Mouse (Mus musculus) layer of hippocampus, postnatal 25 days (tissue): ENCODE measurements at regions not wholly inside any gene's neighbourhood (a gene's known extent, or its start where the extent isn't known, plus 50 kb on each side); places are given as distances from the start of the nearest gene placed in this dataset.
"Not testable (repeated sequence)": the region's sequence is repeated elsewhere in the genome, so short reads cannot be mapped to it uniquely, and the experiment has no call there.

ENCODE experiments used
- DNase-seq, 2 experiments: peaks; one replicate each; pipeline ENCODE4 v3.0.0; 2022; ENCODE audit warnings: mixed read lengths in 2 of 2, low spot score in 1 of 2; ENCODE audit errors: extremely low spot score in 1 of 2

DNA sequence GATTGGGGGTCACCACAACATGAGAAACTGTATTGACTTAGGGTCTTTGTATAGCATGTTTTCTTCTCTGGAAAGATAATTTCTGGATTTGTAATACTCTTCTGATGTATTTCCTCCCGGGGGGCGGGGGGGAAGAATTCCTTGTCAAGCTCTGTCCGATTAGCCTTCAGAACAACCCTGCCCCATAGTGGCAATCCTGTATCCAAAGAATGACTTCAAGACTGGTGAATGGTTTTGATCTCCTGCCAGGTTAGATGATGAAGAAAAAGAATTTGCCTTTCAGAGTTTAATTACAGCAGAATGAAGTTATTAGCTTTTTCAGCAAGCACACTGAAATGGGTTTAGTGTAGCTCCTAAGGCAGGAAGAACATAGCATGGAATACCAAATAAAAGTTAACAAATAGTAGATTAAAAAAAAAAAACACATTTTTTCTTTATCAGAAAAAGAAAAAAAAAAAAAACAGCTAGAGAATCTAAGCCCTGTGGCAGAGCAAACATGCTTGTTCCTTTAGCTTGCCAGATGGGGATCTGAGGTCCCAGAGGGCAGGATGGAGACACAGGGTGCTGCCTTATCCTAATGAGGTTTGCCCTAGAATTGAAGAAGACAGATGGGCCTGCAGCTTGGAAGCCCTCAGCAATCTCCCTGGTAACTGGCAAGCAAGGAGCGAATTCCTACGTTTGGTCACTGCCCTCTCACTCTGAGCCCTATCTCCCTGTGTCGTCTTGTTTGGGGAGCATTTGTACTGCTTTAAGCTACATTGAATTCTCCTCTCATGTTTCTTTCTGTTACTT, 280.9 kb upstream of the Gm9972 start:
- DNase-seq, result no peak

DNA sequence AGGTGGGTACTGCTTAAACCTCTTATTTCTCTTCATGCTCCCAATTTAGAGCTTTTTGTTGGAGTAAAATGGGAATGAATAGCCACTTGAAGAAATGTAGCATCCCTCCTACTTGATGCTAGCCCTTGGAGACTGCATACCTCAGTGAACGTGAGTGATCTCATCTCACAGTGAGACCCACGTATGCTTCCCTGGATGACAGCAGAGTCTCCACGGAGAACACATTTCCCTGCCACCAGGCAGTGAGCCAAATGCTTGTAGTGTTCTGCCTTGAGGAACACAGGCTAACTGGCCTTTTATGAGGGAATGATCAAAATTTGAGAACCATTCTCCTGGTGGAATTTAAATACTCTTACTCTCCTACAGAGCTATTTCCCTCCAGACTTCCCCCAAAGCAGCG, 280.1 kb upstream of the Gm9972 start:
- DNase-seq, result no peak

DNA sequence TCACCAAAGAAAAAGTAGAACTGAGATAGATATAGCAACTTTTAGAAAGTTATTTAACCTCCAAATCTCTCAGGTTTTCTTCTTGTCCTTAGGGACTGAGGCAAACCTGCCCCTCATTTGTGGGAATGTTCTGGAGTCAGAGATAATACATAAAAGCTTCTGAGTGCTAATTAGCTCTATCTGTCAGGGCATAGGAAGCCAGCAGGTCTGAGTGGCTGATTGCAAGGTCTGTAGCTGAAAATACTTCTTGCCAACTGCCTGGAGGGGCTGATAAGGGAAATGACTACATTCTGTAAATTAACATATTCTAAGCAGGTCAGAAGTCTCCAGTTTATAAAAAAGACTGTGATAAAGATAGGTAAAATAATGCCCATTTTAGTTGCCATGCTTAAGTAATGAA, 270.3 kb upstream of the Gm9972 start:
- DNase-seq, result no peak

DNA sequence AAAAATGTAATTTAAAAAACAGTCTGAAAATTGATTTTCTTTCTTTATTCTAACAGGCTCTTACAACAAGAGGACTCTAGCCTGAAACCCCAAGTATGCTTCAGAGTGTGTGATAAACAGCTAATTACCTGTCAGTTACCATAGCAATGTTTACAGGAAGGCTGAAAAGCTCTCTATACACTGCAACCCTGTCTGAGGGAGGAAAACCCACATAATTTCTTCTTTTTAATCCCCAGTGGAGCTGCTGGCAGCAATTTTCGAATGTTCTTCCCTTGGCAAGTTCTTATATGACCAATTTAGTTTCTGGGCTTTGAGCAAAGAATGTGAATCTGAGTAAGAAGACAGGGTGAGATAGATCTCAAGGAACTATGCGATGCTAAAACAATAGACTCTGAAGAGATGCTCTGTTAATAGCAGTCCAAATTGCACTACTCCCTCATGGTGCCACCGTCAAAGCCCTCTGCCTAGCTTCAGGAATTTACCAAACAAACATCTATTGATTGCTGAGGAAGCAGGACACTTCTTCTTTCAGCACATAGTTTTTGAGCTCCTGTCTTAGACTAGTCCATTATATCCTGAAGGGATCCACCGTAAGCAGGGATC, 260.4 kb upstream of the Gm9972 start:
- no peak for DNase-seq

DNA sequence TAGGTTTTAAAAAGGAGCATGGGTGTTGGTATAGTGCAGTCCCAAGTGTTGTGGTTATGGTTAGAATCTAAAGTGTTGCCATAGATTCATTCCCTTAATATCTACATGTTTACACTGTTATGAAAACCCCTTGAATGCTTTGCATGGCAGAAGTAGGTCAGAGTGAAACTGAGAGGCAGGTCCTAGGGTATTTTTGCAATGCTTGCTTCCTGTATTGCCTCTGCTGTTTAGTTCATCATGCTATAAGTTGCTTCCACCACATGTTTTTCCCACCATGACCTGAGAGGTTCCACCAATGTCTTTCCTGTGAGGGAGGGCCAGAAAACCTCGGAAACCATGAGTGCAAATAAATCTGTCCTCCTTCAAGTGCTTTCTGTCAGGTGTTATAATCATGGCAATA, 224.1 kb upstream of the Gm9972 start:
- no peak for DNase-seq

DNA sequence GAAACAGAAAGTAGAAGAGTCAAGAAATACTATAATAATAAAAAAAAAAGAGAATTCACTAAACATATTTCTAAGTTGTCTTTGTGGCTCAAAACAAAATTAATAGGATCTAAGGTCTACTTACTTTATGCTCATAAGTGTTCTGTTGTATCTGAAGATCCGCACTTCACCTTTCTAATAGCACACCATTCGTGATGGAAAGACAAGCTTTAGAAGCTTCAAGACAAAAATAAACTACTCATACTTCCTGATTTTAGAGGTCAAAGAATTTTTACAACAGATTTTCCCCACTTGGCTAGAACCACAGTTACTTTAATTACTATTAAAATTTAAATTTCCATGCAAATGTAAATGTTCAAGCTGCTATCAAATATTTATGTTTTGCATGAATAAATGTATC, 219.8 kb upstream of the Gm9972 start:
- DNase-seq, result no peak

DNA sequence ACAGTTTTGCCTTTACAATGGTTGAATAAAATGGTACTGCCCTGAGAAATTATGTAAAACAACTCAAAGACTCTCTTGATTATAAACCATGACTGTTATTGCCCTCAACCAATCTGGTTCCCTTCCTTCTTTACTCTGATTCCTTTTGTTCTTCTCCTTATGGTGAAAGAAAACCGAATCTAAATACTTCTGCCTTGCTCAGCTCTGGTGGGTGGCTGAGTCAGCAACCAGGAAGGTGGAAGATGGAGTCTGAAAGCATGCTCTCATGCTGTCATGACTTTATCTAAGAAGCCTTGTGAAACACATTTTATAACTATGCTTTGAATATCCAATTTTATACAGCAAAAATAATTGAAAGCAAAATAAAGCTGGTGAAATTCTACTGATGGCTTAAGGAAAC, 212.7 kb upstream of the Gm9972 start:
- DNase-seq, result no peak

DNA sequence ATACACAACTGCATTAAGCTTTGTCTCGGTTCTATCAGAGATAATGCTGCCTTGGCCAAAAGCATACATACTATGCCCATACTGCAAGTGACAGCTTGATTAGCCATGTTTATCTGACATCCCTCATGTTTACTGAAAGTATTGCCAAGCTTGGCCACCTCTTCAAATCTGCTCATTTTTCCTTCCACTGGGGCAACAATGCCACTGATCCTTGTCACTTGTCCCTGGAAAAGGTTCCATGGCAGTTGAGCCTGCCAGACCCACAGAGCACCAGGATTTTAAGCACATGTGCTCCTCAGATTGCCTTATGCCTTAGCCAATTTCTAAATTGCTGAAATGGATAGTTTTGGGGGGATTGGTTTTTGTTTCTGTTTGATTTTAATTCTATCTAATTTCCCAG, 189.8 kb upstream of the Gm9972 start:
- DNase-seq, result no peak

DNA sequence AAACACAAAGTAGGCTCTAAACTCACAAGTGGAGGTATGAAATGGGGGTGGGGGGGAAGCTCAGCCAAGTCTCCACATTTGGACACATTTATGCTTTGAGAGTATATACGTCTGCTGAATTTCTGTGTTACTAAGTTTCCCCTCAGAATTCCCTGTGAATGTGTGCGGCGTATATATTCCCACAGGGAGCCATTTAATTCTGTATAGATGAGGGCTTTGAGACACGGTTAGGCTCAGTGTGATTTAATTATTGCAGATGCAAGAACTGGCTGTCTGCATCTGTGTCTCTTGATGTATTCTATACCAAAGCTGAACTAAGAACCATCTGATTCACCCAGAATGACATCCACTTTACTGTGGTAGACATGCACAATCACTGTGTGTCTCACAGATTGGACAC, 181.1 kb upstream of the Gm9972 start:
- no peak for DNase-seq

DNA sequence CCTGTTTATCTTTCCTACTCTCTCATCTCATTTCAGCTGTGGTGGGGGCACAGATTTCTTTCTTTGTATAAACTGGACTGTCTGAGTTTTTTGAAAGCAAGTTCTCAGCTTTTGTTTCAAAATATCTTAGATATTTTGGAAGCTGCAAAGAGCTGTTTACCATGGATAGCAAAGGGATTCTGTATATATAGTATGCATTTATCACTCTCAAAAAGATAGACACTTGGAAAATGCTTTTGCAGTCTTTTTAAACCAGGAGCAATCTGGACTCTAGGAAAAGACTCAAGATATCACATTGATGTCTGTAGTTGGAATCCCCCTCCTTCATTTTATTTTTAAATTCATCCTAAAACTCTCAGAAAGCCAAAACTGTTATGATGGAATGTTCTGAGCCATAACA, 177.9 kb upstream of the Gm9972 start:
- DNase-seq, result no peak

DNA sequence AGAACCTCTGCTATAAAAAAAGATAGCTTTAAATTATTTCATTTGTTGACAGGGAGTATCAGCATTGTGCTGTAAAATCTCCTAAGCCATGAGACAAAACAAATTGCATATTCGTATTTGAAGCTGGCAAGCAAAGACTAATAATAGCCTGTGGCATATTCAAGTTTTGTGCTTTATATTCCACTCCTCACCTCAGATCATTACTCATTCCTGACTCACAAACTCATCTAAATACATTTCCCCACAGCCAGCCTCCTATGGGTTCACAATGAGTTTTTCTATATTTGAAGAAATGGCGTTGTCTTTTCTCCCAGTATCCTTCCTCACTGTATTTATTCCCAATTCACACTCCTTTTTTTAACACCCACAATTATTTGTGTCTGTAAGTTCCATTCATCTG, 161.5 kb upstream of the Gm9972 start:
- no peak for DNase-seq

DNA sequence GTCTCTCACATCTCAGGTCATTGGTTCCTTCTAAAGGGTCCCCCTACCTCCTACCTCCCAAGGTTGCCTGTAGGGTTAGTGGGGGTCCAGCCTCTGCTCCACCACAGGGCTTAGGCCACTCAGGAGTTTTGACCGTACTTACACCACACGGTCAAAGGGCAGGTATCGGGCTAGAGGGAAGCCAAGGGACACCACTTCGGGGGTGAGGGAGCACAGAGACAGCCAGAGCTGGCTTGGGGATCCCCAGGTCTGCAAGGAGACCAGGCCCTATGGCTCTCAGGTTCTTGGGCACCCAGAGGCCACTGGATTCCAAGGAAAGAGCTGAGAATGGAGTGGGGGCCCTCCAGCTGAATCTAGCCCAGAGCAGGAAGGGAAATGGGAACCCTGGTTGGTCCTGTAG, 135.5 kb upstream of the Gm9972 start:
- DNase-seq, result no peak

DNA sequence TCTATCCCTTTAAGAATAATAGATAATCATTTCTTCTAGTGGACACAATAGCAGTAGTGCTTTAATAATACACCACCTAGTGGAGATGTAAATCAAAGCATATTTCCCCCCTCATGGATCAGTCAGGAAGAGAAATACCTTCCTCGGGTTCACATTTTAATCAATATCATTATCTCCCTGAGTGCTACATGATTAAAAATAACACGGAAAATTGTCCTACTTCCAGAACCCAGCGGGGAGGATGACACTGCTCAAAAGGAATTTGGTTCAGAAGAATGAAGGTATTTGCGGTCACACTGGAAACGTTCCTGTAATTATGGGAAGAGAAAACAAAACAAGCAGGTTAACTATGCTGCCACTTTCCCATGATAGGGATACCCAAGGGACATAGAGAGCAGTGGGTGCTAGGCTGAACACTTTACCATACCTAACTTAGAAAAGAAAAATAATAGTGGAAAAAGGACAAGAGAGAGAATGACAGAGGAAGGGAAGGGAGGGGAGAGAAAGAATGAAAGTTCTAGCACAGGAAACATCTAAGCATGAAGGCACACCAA, 132.0 kb upstream of the Gm9972 start:
- DNase-seq, result no peak

DNA sequence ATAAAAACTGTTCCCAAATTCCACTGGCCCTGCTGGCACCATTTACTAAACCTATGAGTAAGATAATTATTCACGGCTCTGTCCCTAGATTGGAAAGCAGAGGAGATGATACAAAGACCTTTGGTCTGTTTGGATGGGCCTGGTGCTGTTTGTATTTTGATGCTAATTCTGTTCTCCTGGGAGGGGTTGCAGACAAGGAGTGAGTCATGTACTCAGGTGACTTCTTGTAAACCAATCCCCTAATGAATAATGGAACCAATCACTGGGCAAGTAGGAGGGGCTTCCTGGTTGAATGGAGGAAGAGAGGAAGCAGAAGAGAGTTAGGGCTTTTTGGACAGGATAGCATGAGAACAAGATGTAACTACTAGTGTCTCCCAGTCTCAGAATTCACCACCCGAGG, 130.0 kb upstream of the Gm9972 start:
- no peak for DNase-seq

DNA sequence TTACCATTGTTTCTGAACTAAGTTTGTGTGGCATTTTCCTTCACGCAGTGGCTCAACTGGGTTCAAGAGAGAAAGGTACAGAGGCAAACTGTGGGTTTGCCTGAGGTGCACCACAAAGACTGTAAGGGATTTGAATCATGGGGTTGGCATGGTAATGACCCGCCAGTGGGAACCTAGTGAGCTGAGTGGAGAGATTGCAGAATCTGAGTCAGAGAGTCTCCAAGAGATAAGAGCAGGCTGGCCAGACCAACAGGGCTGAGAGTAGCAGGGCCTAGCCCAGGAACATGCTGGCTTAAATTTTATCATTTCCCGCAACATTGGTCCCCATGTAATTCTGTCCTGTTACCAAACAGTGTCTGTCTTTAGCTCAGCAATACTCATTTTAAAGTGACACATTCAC, 129.5 kb upstream of the Gm9972 start:
- DNase-seq, result no peak

DNA sequence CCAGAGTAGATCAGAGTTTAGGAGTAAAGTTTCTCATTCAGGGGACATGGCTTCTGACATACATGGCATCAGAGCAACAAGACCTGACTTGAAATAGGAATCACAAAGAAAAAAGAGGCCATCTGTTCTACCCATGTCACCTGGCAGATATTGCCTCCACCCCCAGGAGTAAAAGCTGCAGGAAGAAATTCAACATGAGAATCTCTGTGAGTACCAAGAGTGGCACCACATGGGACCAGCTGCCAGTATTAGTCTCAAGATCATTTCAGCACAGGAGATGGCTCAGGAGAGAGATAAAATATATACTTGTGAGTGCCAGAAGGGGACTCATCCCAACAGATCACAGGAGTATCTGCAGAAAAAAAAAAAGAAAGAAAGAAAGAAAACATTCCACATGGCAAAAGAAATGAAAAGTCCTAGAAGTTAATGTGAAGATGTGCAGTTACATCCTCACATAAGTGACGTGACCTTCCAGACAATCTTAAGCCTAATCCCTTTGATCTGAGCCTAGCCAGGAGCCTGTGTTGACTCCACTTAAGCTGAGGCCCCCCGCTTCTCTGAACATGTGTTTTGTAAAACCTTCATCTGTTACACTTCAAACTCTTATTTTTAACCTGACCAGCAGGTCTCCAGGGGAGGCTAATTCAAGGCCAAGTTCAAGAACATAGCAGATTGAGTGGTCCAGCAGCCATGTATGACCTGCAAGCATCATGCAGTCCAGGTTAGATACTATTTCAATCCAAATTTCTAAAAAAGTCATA, 118.9 kb upstream of the Gm9972 start:
- DNase-seq, result no peak

DNA sequence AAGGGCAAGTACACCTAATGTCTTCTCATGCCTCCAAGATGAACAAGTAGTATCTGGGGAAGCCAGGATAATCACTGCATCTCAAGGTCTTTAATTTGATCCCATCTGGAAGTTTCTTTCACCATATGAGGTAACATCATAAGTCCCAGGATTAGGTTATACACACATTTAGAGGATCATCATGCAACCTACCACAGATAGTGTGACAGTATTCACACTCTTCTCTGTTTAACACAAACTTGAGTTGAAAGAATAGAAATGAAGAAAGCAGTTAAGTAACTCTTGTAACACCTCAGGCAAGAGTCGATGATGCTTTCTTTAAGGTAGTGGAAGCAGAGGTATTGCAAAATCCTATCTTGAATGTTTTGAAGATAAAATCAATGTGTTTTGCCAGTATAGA, 116.3 kb upstream of the Gm9972 start:
- no peak for DNase-seq

DNA sequence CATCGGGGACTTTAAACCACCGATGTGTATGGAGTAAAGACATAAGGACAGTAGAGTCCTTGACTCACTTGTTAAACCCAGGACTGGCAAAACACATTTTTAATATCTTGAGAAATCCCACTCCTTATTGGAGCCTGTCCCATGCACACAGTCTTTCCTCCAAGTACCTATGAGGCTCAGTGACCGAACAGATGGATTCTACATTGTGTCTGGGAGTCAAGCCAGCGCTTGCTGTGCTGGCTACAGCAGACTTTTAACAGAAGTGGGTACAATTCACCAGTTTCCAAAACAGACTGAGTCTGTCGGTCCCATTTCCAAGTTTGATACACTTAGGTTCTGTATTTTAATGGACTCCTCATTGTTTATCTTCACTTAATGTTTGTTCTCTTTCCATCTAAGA, 108.4 kb upstream of the Gm9972 start:
- DNase-seq, result peak; percentile 14 to 45

DNA sequence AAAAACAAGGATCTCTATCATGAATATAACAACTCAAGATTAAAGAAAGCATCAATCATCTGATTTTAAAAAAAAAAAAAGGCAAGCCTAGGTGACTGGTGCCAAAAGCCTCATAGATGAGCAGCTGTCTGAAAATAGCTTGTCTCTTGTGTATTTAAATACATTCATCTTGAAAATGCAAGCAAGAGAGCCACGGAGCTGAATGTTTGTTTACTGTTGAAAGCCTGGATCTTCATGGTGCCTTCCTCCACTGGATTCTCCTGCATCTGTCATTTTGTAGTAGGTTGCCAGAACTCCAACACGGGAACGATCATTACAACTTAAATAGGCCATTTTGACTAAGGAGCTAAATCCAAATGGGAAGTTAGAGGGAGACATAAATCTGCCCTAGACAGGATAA, 106.6 kb upstream of the Gm9972 start:
- DNase-seq, result no peak

DNA sequence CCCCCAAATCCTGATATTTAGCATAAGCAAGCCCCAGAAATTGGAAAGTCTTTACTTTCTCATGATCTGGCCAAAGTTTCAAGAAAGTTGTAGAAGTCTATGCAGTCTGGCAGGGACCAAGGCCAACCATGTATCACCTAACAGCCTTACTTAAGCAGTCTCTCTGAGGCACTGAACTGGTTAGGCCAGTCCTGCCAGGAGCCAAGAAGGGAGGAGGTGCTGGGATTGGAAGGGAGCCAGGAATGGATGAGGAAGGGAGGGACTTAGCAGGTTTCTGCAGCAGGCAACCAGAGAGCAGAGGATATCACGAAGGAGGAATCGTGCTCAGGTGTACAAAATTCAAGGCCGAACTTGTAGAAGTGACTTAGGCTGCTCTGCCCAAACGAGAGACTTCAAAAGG, 96.3 kb upstream of the Gm9972 start:
- not testable (repeated sequence) for DNase-seq

DNA sequence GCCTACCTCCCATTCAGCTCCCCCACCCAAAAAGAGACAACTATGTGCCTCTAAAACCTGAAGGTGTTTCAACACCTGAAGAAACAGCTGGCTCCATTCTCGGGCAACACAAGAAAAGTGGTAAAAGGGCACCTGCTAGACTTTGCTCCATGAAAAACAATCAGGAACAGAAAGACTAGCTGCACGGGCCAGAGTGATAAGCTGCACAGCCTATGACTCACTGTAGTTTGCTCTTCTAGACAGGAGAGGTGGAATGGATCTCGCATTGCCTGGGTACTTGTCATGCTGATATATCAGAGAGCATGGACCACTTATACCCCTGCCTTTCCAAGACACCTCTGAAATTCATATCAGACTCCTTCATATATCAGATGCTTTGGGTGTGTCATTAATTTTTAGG, 94.0 kb upstream of the Gm9972 start:
- no peak for DNase-seq

DNA sequence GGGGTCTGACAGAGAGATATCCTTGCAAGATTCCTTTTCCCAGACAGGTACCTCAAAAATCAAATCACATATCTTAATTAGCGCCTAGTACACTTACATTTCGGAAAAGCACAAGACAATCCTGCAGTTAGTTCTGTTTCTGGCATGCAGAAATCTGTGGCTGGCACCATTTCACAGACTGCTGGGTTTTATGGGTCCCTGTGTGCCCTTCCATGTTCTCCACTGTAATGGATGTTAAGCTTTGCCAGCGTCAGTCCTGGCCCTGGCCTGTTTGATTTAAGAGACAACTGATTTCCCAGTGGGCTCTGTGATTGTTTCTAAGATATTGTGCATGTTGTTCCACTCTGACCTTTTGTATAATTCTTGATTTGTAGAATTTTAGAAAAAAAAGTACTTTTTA, 93.3 kb upstream of the Gm9972 start:
- DNase-seq, result no peak
